23 mouse cellular contexts compared by ENCODE assay signal in the genomic region with DNA sequence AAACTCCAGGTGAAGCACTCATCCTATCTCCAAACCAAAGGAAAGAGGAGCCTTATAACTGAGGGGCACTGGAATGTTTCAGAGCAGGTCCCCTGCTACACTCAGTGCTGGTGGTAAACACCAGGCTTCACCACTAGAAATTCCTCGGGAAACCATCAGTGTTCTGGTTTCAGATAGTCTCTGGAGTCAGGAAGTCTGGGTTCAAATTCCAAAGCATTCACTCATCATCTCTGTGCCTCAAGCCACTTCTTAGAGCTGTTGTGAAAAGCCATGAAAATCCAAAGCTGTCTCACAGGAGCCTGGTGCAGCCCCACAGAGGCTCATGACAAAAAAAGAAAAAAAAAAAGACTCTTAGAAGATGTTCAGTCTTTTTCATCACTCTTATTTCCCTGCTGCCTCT.
DNase-seq lines count a peak whose midpoint lies in the region; ATAC-seq lines count a peak whose summit lies in the region.
"Had no signal": no experiment of that assay in that cellular context is flagged by ENCODE, and none has a peak within 500 bp of the region (broad histone marks: within the 10 kb centered on the region; RNA-seq: fewer than 3 reads in every experiment).

No protein-coding gene starts in this region.

- no peak overlapping the region for H3K27ac ChIP-seq in forebrain, embryonic 13.5 days
- no peak overlapping the region for H3K27ac ChIP-seq in forebrain, embryonic 11.5 days (ENCODE audit: low read depth, low read length)
- H3K27ac ChIP-seq: embryonic facial prominence, embryonic 10.5 days; forebrain, embryonic 10.5 days; gastrocnemius, adult 2 months; hindbrain, embryonic 12.5 days had no signal

- no peaks in the 10 kb centered on the region for H3K27me3 ChIP-seq in forebrain, embryonic 13.5 days
- no peaks in the 10 kb centered on the region for H3K27me3 ChIP-seq in forebrain, embryonic 11.5 days (ENCODE audit: control insufficient read depth, insufficient read depth, low read length)
- H3K27me3 ChIP-seq: hindbrain, embryonic 12.5 days had no signal

- no peaks in the 10 kb centered on the region for H3K4me1 ChIP-seq in forebrain, embryonic 13.5 days
- H3K4me1 ChIP-seq in forebrain, embryonic 11.5 days (replicated peaks; ENCODE audit: control insufficient read depth, insufficient read depth, low read length): no peaks in the 10 kb centered on the region
- H3K4me1 ChIP-seq: embryonic facial prominence, embryonic 10.5 days; forebrain, embryonic 10.5 days; hindbrain, embryonic 12.5 days had no signal

- 0 out of 2 replicates have a peak, but pooled peaks have one; percentile 19 for ATAC-seq in forebrain, embryonic 13.5 days
- ATAC-seq in forebrain, embryonic 11.5 days (replicated peaks; ENCODE audit: low FRiP score): no peak
- ATAC-seq: activated CD4-positive, CD25-positive, alpha-beta regulatory T cell, adult 4 months; forebrain, embryonic 16.5 days; hindbrain, embryonic 16.5 days; inflammation-experienced regulatory T-cells, adult 6 months; intestine, postnatal 0 days had no signal

- H3K36me3 ChIP-seq in forebrain, embryonic 13.5 days (ENCODE audit: poor library complexity, severe bottlenecking): no peaks in the 10 kb centered on the region
- no peaks in the 10 kb centered on the region for H3K36me3 ChIP-seq in forebrain, embryonic 11.5 days (ENCODE audit: control insufficient read depth, insufficient read depth, low read length)
- H3K36me3 ChIP-seq: embryonic facial prominence, embryonic 10.5 days; forebrain, embryonic 10.5 days; hindbrain, embryonic 12.5 days had no signal

- no peak overlapping the region for H3K4me3 ChIP-seq in forebrain, embryonic 13.5 days
- no peak overlapping the region for H3K4me3 ChIP-seq in forebrain, embryonic 11.5 days (ENCODE audit: low read depth, low read length)
- H3K4me3 ChIP-seq: embryonic facial prominence, embryonic 10.5 days; erythroblast, embryonic 14.5 days; forebrain, embryonic 10.5 days; gastrocnemius, adult 2 months; hindbrain, embryonic 12.5 days had no signal

- WGBS in forebrain, embryonic 13.5 days: 50% methylated on average over 1 of the region's 1 CpGs
- 64% methylated on average over 1 of the region's 1 CpGs for WGBS in forebrain, embryonic 11.5 days

- H3K9ac ChIP-seq in forebrain, embryonic 13.5 days: no peak overlapping the region
- H3K9ac ChIP-seq in forebrain, embryonic 11.5 days (ENCODE audit: low read length): no peak overlapping the region
- H3K9ac ChIP-seq: hindbrain, embryonic 12.5 days had no signal

- no peak for DNase-seq in forebrain, embryonic 11.5 days (ENCODE audit: low spot score)
- DNase-seq in 3134 (ENCODE audit: extremely low read depth, insufficient read length, low spot score) (peak; percentile 2), NIH3T3 (ENCODE audit: low read depth) (peak; percentile 3)
- DNase-seq in yolk sac, embryonic 10.5 days (ENCODE audit: low spot score): peak; percentile 3
- no peak for DNase-seq in urinary bladder, adult 2 months (ENCODE audit: low spot score)
- DNase-seq in kidney, postnatal 25 days: no peak
- DNase-seq: adrenal gland, postnatal 14 days; cerebellum, adult 18-20 months; cerebellum, adult 9-11 months; gastrocnemius, adult 2 months; gastrocnemius, postnatal 25 days; heart, postnatal 10 days; heart, postnatal 4 days had no signal

- H3K9me3 ChIP-seq in forebrain, embryonic 13.5 days (replicated peaks): no peaks in the 10 kb centered on the region
- no peaks in the 10 kb centered on the region for H3K9me3 ChIP-seq in forebrain, embryonic 11.5 days (ENCODE audit: control insufficient read depth, low read length)
- H3K9me3 ChIP-seq: embryonic facial prominence, embryonic 10.5 days; forebrain, embryonic 10.5 days; hindbrain, embryonic 12.5 days had no signal

- no peak overlapping the region for H3K4me2 ChIP-seq in forebrain, embryonic 13.5 days
- H3K4me2 ChIP-seq in forebrain, embryonic 11.5 days (ENCODE audit: low read depth, low read length, severe bottlenecking): no peak overlapping the region
- H3K4me2 ChIP-seq: hindbrain, embryonic 12.5 days had no signal

Comparison
In these comparisons a context has a peak if more than half of its experiments do, and no peak if none do; other contexts are left out.
1. DNase-seq: peak in 3134 (single experiment), NIH3T3 (single experiment) and yolk sac, embryonic 10.5 days (single experiment); none in forebrain, embryonic 11.5 days (single experiment), urinary bladder, adult 2 months (single experiment) and kidney, postnatal 25 days (0 of 2).